Mouse (Mus musculus): ENCODE measurements at regions not wholly inside any gene's neighbourhood (a gene's known extent, or its start where the extent isn't known, plus 50 kb on each side); places are given as distances from the start of the nearest gene placed in this dataset.

DNA sequence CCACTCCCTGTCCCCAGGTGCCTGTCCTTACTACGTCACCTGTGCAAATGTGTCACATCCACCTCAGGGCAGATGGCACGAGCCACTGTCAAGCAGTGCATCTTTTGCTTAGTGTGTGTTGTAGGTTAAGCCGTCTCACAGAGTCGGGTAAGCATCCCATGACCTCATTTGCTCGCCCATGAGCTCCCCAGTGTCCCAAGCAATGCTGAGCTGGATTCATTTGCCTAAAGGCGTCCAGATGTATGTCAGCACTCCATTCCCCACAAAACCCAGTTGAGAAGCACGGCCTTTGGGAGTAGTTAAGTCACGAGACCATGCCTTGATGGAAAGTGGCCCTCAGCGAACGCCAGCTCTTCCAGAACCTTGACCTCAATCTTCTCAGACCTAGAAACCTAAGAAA, 242.7 kb upstream of the Sulf2 start:
- ATAC-seq (ENCODE audit: insufficient read depth), result no peak
- TF ChIP-seq CTCF (IDR thresholded peaks at IDR 0.05; ENCODE audit: low read depth), result no peak
- TF ChIP-seq EP300 (IDR thresholded peaks at IDR 0.05; ENCODE audit: low read depth), result no peak
- no peaks in the 10 kb centered on the region for H3K36me3 ChIP-seq (replicated peaks; ENCODE audit: control insufficient read depth, insufficient read depth, low read depth)
- H3K27ac ChIP-seq, result no peak overlapping the region
- no peak overlapping the region for H3K4me2 ChIP-seq (ENCODE audit: low read depth)
- no peak overlapping the region for H3K9ac ChIP-seq (replicated peaks)
- H3K4me1 ChIP-seq (replicated peaks; ENCODE audit: control insufficient read depth in 2 of 2, insufficient read depth in 2 of 2, low read length in 1 of 2), result 0 out of 4 replicates have a peak, but pooled peaks cover 0 to 1% of the 10 kb centered on the region in 2 experiments
- no peaks in the 10 kb centered on the region for H3K9me3 ChIP-seq (ENCODE audit: control insufficient read depth, low read length)
- no peak overlapping the region for H3K4me3 ChIP-seq (ENCODE audit: insufficient read depth in 1 of 2, low read depth in 2 of 2, low read length in 2 of 2)
- WGBS (ENCODE audit: insufficient replicate concordance), result 54% methylated on average over 10 of the region's 10 CpGs
- DNase-seq (ENCODE audit: low read depth in 3 of 3, low spot score in 3 of 3), result no peak
- no peaks in the 10 kb centered on the region for H3K27me3 ChIP-seq (ENCODE audit: control insufficient read depth, insufficient read depth, low read length)

DNA sequence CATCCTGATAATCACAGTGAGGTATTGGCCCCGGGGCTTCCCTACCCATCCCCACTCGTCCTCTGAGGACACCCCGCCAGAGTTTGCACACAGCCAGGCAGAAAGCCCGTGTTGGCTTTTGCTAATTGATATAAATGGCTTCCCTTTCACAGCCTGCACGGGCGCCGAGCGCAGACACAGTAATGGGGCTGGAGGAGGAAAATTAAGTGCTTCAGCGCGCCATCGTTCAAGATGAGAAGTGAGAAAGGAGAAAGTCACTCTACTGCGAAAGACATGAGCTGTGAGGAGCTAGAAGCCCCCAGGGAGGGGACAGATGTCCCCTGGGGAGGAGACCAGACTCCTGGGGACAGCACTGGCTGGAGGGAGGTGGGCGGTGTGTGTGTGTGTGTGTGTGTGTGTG, 239.2 kb upstream of the Sulf2 start:
- ATAC-seq (ENCODE audit: insufficient read depth), result no peak
- DNase-seq (ENCODE audit: low read depth in 3 of 3, low spot score in 3 of 3), result no peak
- H3K4me2 ChIP-seq (ENCODE audit: low read depth), result no peak overlapping the region
- 0 out of 4 replicates have a peak, but pooled peaks cover 0 to 1% of the 10 kb centered on the region in 2 experiments for H3K4me1 ChIP-seq (replicated peaks; ENCODE audit: control insufficient read depth in 2 of 2, insufficient read depth in 2 of 2, low read length in 1 of 2)
- TF ChIP-seq EP300 (IDR thresholded peaks at IDR 0.05; ENCODE audit: low read depth) (no peak), CTCF (IDR thresholded peaks at IDR 0.05; ENCODE audit: low read depth) (no peak)
- no peaks in the 10 kb centered on the region for H3K9me3 ChIP-seq (ENCODE audit: control insufficient read depth, low read length)
- WGBS (ENCODE audit: insufficient replicate concordance), result 61% methylated on average over 13 of the region's 13 CpGs
- H3K4me3 ChIP-seq (ENCODE audit: insufficient read depth in 1 of 2, low read depth in 2 of 2, low read length in 2 of 2), result no peak overlapping the region
- H3K36me3 ChIP-seq (replicated peaks; ENCODE audit: control insufficient read depth, insufficient read depth, low read depth), result no peaks in the 10 kb centered on the region
- no peak overlapping the region for H3K27ac ChIP-seq
- no peak overlapping the region for H3K9ac ChIP-seq (replicated peaks)
- H3K27me3 ChIP-seq (ENCODE audit: control insufficient read depth, insufficient read depth, low read length), result no peaks in the 10 kb centered on the region

DNA sequence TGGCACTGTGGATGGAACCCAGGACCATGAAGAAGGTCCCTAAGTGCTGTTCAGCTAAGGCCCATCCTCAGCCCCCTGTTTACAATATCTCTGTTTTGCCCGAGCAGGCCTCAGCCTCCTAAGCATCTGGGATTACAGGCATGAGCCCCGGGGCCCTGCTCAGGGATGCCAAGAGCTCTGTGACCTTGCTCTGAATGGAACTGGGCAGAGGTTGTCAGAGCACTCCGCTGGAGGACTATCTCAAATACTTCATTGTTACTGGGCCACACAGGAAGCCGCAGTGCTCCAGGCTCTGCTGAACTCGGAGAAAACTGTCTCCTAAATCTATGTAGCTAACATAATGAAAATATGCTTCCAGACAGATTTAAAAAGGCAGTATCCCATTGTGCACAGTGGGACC, 235.7 kb upstream of the Sulf2 start:
- 52% methylated on average over 5 of the region's 5 CpGs for WGBS (ENCODE audit: insufficient replicate concordance)
- TF ChIP-seq CTCF (IDR thresholded peaks at IDR 0.05; ENCODE audit: low read depth), result no peak
- no peak for TF ChIP-seq EP300 (IDR thresholded peaks at IDR 0.05; ENCODE audit: low read depth)
- no peak for DNase-seq (ENCODE audit: low read depth in 3 of 3, low spot score in 3 of 3)
- Histone ChIP-seq H3K36me3 (replicated peaks; ENCODE audit: control insufficient read depth, insufficient read depth, low read depth) (no peaks in the 10 kb centered on the region), H3K4me3 (ENCODE audit: insufficient read depth in 1 of 2, low read depth in 2 of 2, low read length in 2 of 2) (no peak overlapping the region), H3K4me1 (replicated peaks; ENCODE audit: control insufficient read depth in 2 of 2, insufficient read depth in 2 of 2, low read length in 1 of 2) (no peaks in the 10 kb centered on the region), H3K4me2 (ENCODE audit: low read depth) (no peak overlapping the region), H3K27ac (no peak overlapping the region), H3K9me3 (ENCODE audit: control insufficient read depth, low read length) (no peaks in the 10 kb centered on the region), H3K27me3 (ENCODE audit: control insufficient read depth, insufficient read depth, low read length) (no peaks in the 10 kb centered on the region), H3K9ac (replicated peaks) (no peak overlapping the region)
- no peak for ATAC-seq (ENCODE audit: insufficient read depth)

DNA sequence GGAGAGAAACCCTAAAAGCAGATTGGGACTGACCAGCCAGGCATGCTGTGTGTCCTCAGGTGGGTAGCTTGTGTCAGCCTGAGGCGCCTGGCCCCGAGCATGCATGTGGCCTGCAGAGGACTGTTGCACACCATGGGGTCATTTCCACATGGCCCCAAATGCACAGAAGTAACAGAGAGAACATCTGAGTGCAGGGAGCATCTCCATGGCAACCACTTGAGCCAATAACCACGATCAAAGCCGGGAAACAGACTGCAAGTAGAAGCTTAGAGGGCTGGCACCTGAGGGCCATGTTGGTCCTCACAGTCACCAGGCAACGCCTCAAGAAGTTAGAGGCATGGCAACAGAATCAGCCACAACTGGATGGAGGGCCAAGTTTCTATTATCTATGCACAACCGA, 232.6 kb upstream of the Sulf2 start:
- no peaks in the 10 kb centered on the region for H3K9me3 ChIP-seq (ENCODE audit: control insufficient read depth, low read length)
- H3K27me3 ChIP-seq (ENCODE audit: control insufficient read depth, insufficient read depth, low read length), result no peaks in the 10 kb centered on the region
- H3K4me2 ChIP-seq (ENCODE audit: low read depth), result no peak overlapping the region
- no peak overlapping the region for H3K4me3 ChIP-seq (ENCODE audit: insufficient read depth in 1 of 2, low read depth in 2 of 2, low read length in 2 of 2)
- no peaks in the 10 kb centered on the region for H3K4me1 ChIP-seq (replicated peaks; ENCODE audit: control insufficient read depth in 2 of 2, insufficient read depth in 2 of 2, low read length in 1 of 2)
- ATAC-seq (ENCODE audit: insufficient read depth), result no peak
- no peak for DNase-seq (ENCODE audit: low read depth in 3 of 3, low spot score in 3 of 3)
- WGBS (ENCODE audit: insufficient replicate concordance), result 45% methylated on average over 6 of the region's 6 CpGs
- H3K27ac ChIP-seq, result no peak overlapping the region
- no peak for TF ChIP-seq EP300 (IDR thresholded peaks at IDR 0.05; ENCODE audit: low read depth)
- no peak for TF ChIP-seq CTCF (IDR thresholded peaks at IDR 0.05; ENCODE audit: low read depth)
- no peaks in the 10 kb centered on the region for H3K36me3 ChIP-seq (replicated peaks; ENCODE audit: control insufficient read depth, insufficient read depth, low read depth)
- H3K9ac ChIP-seq (replicated peaks), result no peak overlapping the region

DNA sequence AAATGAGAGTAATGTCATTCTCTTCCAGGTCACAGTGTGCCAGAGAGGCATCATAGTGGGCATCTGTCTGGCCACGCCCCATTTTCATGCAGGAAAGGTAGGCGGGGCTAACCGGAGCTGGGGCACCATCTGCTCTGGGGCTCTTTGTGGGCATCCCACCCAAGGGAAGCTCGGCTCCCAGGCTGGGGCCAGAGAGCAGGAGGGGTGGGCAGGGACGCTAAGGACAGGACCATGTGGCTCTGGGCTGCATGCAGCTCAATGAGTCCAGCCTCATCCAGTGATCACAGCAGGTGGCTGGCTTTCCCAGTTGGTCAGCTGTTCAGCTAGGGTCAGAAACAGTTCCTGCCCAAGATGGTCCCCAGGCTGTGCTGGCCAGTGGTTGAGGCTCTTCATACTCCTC, 231.4 kb upstream of the Sulf2 start:
- ATAC-seq (ENCODE audit: insufficient read depth) (no peak), DNase-seq (ENCODE audit: low read depth in 3 of 3, low spot score in 3 of 3) (no peak)
- TF ChIP-seq EP300 (IDR thresholded peaks at IDR 0.05; ENCODE audit: low read depth), result no peak
- TF ChIP-seq CTCF (IDR thresholded peaks at IDR 0.05; ENCODE audit: low read depth), result no peak
- Histone ChIP-seq H3K4me1 (replicated peaks; ENCODE audit: control insufficient read depth in 2 of 2, insufficient read depth in 2 of 2, low read length in 1 of 2) (no peaks in the 10 kb centered on the region), H3K27me3 (ENCODE audit: control insufficient read depth, insufficient read depth, low read length) (no peaks in the 10 kb centered on the region), H3K4me2 (ENCODE audit: low read depth) (no peak overlapping the region), H3K36me3 (replicated peaks; ENCODE audit: control insufficient read depth, insufficient read depth, low read depth) (no peaks in the 10 kb centered on the region), H3K9me3 (ENCODE audit: control insufficient read depth, low read length) (no peaks in the 10 kb centered on the region), H3K27ac (no peak overlapping the region), H3K9ac (replicated peaks) (no peak overlapping the region), H3K4me3 (ENCODE audit: insufficient read depth in 1 of 2, low read depth in 2 of 2, low read length in 2 of 2) (no peak overlapping the region)
- WGBS (ENCODE audit: insufficient replicate concordance), result 48% methylated on average over 5 of the region's 5 CpGs
